Mouse (Mus musculus) brain, embryonic 14.5 days (tissue): ENCODE measurements around the gene Gmpr.

Experiments
- CTCF ChIP-seq: fragments of 200-500 bp; IDR thresholded peaks from 2 replicates; pipeline ENCODE4 v1.5.1; 2012; ENCODE audit warnings: inconsistent platforms, mild to moderate bottlenecking, moderate library complexity, borderline replicate concordance; ENCODE audit not compliant: insufficient read depth, insufficient read length; ENCODE audit errors: extremely low read depth
- POLR2A ChIP-seq: fragments of 200-500 bp; IDR thresholded peaks from 2 replicates; pipeline ENCODE4 v1.6.1; 2012; ENCODE audit warnings: mild to moderate bottlenecking, inconsistent platforms, borderline replicate concordance; ENCODE audit not compliant: poor library complexity, insufficient read depth, insufficient read length, severe bottlenecking; ENCODE audit errors: extremely low read depth

GRCm38 (mm10) chr13:45466031-45466519, 41.2 kb upstream of the Gmpr start:
- TF ChIP-seq CTCF (no peak), POLR2A (no peak)
